Mouse (Mus musculus) lung, embryonic 14.5 days (tissue): ENCODE data around the gene Tomm40l. TPM values are rescaled to one million over a fixed set of nuclear protein-coding genes. Genes with fewer than 3 reads are reported as not detected.

Experiments used
- ATAC-seq: fragments of 200-750 bp; cut with Nextera tagmentation; 2 replicates; pipeline ENCODE4 v1.8.0; 2017; ENCODE audit warnings: mild to moderate bottlenecking, moderate TSS enrichment, moderate library complexity; ENCODE audit not compliant: insufficient read depth
- DNase-seq: peaks from one replicate; pipeline ENCODE4 v3.0.0-alpha.2; 2015
- H3K27ac ChIP-seq: fragments of 300-500 bp; sonication (generic); 2 replicates; pipeline ENCODE4 v1.5.1; 2014; ENCODE audit warnings: low read depth, mild to moderate bottlenecking, moderate library complexity
- H3K27me3 ChIP-seq: fragments of 300-500 bp; sonication (generic); 2 replicates; pipeline ENCODE4 v1.6.1; 2014; ENCODE audit warnings: low read length, control low read depth; ENCODE audit not compliant: insufficient read depth
- H3K36me3 ChIP-seq: fragments of 300-500 bp; sonication (generic); 2 replicates; pipeline ENCODE4 v1.6.1; 2014; ENCODE audit warnings: control low read depth; ENCODE audit not compliant: insufficient read depth
- H3K4me1 ChIP-seq: fragments of 300-500 bp; sonication (generic); 2 replicates; pipeline ENCODE4 v1.6.1; 2014; ENCODE audit warnings: antibody characterized with exemption, control low read depth; ENCODE audit not compliant: insufficient read depth
- H3K4me2 ChIP-seq: fragments of 300-500 bp; sonication (generic); 2 replicates; pipeline ENCODE4 v1.6.1; 2014; ENCODE audit warnings: mild to moderate bottlenecking
- H3K4me3 ChIP-seq: fragments of 300-500 bp; sonication (generic); 2 replicates; pipeline ENCODE4 v1.5.1; 2014; ENCODE audit warnings: low read depth, low read length
- H3K9ac ChIP-seq: fragments of 300-500 bp; sonication (generic); 2 replicates; pipeline ENCODE4 v1.6.1; 2014
- H3K9me3 ChIP-seq: fragments of 300-500 bp; sonication (generic); 2 replicates; pipeline ENCODE4 v1.6.1; 2016; ENCODE audit warnings: low read depth, low read length, control low read depth
- CTCF ChIP-seq: IDR thresholded peaks from 2 replicates; pipeline ENCODE4 v1.5.1; 2016; ENCODE audit warnings: antibody characterized with exemption, low read depth
- WGBS: fragments of 180-500 bp; shearing (Covaris S2); extraction: QIAGEN DNeasy Blood & Tissue Kit; methylation state at CpG from one replicate; pipeline ENCODE4 v1.1.7; 2014; 5-methylcytosine and 5-hydroxymethylcytosine counted together
- polyA plus RNA-seq: library from polyadenylated mRNA; unstranded; fragments of >200 nt; fragmentation: Nextera tagmentation; extraction: Ambion mirVana; gene quantifications from 2 replicates; pipeline ENCODE4 v1.2.1, GENCODE M21; 2014

The Tomm40l gene
- polyA plus RNA-seq, 1 experiment from 2014 or later, result 37.9 TPM

DNA sequence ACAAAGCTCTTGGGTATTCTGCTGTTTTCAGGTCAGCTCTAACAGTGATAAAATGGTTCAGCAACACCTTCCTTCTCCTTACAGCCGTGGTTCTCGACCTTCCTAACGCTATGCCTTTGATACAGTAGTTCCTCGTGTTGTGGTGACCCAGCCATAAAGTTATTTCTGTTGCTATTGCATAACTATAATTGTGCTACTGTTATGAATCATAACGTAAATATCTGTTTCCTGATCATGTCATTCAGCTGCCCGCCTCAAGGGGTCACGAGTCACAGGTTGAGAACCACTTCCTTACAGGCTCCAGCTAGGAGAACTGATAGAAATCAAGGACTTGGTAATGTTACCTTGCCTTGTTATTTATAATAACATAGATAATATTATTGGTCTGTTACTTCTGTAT, 38.0 kb downstream of the Tomm40l start:
- Histone ChIP-seq H3K4me2 (no peak overlapping the region), H3K27me3 (no peaks in the 10 kb centered on the region), H3K4me3 (no peak overlapping the region), H3K27ac (no peak overlapping the region), H3K36me3 (no peaks in the 10 kb centered on the region), H3K4me1 (peaks cover 5% of the 10 kb centered on the region), H3K9ac (no peak overlapping the region), H3K9me3 (no peaks in the 10 kb centered on the region)
- DNase-seq (peak; percentile 52), ATAC-seq (no peak)
- TF ChIP-seq CTCF, result peak; percentile 39
- WGBS, result 58% methylated on average over 7 of the region's 7 CpGs

GRCm38 (mm10) chr1:171183620-171184019, 38.7 kb downstream of the Tomm40l start:
- Histone ChIP-seq H3K4me3 (no peak overlapping the region), H3K4me2 (no peak overlapping the region), H3K9me3 (no peaks in the 10 kb centered on the region), H3K36me3 (no peaks in the 10 kb centered on the region), H3K9ac (no peak overlapping the region), H3K27ac (no peak overlapping the region), H3K4me1 (no peaks in the 10 kb centered on the region), H3K27me3 (no peaks in the 10 kb centered on the region)
- DNase-seq, result peak; percentile 40
- no peak for TF ChIP-seq CTCF
- no peak for ATAC-seq
- 42% methylated on average over 3 of the region's 3 CpGs for WGBS

DNA sequence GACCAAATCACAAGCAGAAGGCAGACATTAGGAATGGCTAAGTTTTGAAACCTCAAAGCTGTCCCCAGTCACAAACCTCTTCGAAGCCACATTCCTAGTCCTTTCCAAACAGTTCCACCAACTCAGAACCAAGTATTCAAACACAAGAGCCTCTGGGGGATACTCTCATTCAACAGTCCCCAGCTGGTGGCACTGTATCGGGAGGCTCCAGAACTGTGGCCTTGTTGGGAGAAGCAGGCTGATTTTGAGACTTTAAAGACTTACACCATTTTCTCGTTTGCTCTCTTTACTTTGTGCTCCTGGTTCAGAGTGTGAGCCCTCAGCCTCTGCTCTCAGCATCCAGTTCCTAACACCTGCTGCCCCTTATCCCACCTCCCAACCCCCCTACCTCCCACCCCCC, 39.3 kb downstream of the Tomm40l start:
- Histone ChIP-seq H3K27ac (no peak overlapping the region), H3K9ac (no peak overlapping the region), H3K36me3 (no peaks in the 10 kb centered on the region), H3K27me3 (no peaks in the 10 kb centered on the region), H3K9me3 (no peaks in the 10 kb centered on the region), H3K4me2 (no peak overlapping the region), H3K4me3 (no peak overlapping the region), H3K4me1 (no peaks in the 10 kb centered on the region)
- ATAC-seq (no peak), DNase-seq (no peak)
- WGBS, result 79% methylated on average over 3 of the region's 3 CpGs
- no peak for TF ChIP-seq CTCF

DNA sequence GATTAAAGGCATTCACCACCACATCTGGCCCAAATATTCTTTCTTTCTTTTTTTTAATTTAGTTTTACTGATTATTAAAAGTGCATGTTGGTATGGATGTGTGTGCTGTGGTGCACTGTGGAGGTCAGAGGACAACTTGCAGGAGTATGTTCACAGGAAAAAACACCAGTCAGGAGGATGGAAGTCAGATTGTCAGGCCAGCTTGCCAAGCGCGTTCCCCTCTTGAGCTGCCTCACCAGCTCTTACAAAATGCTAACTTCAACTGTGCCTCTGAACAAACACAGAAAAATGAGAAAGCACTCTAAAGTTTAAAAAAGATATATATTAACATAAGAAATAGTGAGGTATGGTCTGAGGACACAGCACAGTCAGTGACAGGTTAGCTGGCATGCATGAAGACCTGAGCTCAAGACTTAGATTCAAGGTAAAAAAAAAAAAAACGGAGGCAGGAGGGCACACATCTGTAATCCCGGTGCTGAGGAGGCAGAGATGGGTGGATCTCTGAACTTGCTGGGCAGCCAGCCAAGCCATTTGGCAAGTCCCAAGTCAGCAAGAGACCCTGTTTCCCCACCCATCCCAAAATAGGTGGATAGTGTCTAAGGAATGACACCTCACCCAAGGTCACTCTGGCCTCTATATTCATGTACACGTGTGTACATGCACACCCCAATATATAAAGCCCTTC, 42.7 kb downstream of the Tomm40l start:
- H3K27ac ChIP-seq, result no peak overlapping the region
- 62% methylated on average over 5 of the region's 5 CpGs for WGBS
- H3K4me2 ChIP-seq, result no peak overlapping the region
- no peak overlapping the region for H3K9ac ChIP-seq
- no peak for TF ChIP-seq CTCF
- no peak overlapping the region for H3K4me3 ChIP-seq
- no peaks in the 10 kb centered on the region for H3K36me3 ChIP-seq
- H3K27me3 ChIP-seq, result no peaks in the 10 kb centered on the region
- no peak for DNase-seq
- H3K9me3 ChIP-seq, result no peaks in the 10 kb centered on the region
- H3K4me1 ChIP-seq, result no peaks in the 10 kb centered on the region
- ATAC-seq, result no peak

DNA sequence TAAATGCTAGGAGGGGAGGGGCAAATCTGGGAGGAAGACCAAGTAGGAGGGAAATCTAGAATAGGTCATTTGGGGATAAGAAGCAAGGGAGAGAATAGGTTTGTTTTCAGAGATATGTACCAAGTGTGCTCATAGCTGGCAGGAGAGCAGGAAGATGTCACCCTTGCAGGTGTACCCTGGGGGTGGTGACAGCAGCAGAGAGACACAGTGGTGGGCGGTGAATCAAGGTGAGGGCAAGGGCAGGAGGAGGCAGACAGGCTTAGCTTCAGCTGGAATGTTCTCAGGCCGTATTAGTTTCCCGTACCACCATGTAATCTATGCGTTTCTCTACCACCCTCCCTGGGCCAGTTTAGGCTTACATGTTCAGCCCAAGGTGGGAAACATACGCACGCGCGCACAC, 49.5 kb downstream of the Tomm40l start:
- Histone ChIP-seq H3K36me3 (no peaks in the 10 kb centered on the region), H3K9ac (no peak overlapping the region), H3K9me3 (no peaks in the 10 kb centered on the region), H3K4me3 (no peak overlapping the region), H3K4me2 (no peak overlapping the region), H3K27me3 (no peaks in the 10 kb centered on the region), H3K4me1 (no peaks in the 10 kb centered on the region), H3K27ac (no peak overlapping the region)
- no peak for TF ChIP-seq CTCF
- 92% methylated on average over 8 of the region's 8 CpGs for WGBS
- DNase-seq (no peak), ATAC-seq (no peak)

DNA sequence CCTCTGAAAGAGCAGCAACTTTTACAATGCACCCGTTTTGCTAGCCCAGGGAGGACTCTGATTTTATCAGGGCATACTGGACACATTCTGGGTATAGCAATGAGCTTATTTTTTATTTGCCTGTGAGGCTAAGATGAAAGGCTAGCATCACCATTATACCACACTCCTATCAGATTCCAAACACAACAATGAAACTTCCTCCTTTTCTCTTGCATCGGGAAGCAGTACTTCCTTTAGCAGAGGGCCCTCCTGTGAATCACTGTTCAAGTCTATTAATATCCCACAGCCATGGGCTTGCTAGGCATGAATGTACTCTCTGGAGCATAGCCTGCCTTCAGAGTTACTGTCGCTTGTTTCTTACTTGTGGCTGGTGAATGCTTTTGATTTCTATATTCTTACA, 51.2 kb downstream of the Tomm40l start:
- H3K27ac ChIP-seq, result peak overlapping the region; percentile 74
- no peaks in the 10 kb centered on the region for H3K4me1 ChIP-seq
- ATAC-seq (peak; percentile 49; the same call in 1 of the 2 replicates), DNase-seq (peak; percentile 28)
- no peak overlapping the region for H3K4me3 ChIP-seq
- TF ChIP-seq CTCF, result no peak
- 52% methylated on average over 3 of the region's 3 CpGs for WGBS
- H3K9me3 ChIP-seq, result no peaks in the 10 kb centered on the region
- no peak overlapping the region for H3K4me2 ChIP-seq
- no peaks in the 10 kb centered on the region for H3K36me3 ChIP-seq
- no peaks in the 10 kb centered on the region for H3K27me3 ChIP-seq
- no peak overlapping the region for H3K9ac ChIP-seq

- Histone ChIP-seq H3K4me2 (no peak overlapping the region), H3K4me3 (no peak overlapping the region), H3K36me3 (no peaks in the 10 kb centered on the region), H3K4me1 (no peaks in the 10 kb centered on the region), H3K9me3 (no peaks in the 10 kb centered on the region), H3K27ac (peak overlapping the region; percentile 46; the same call in 1 of the 2 replicates), H3K9ac (no peak overlapping the region), H3K27me3 (no peaks in the 10 kb centered on the region)
- no peak for DNase-seq
- no peak for TF ChIP-seq CTCF
- 19% methylated on average over 3 of the region's 3 CpGs for WGBS
- ATAC-seq, result no peak
Observed at GRCm38 (mm10) chr1:171169913-171170312, 52.4 kb downstream of the Tomm40l start.
